Mouse (Mus musculus): Measurements from ENCODE around the gene Pafah1b2.

DNA sequence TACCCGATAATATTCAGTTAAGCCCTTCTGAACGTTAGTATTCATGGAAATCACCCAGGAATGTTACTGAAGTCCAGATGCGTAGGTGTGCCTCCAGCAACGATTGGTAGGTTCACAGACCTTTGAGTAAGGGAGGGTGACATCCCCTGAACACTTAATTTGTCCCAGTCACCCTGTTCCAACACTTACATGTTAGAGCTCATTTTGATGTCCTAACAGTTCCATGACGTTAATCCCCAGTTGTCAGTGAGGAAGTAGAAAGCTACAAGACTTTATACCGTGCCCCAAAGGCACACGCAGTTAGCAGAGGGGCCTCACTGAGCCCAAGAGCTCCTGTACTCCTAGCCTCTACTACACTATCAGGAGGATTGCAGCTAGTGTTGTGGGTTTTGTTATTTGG is 37.0 kb upstream of the Pafah1b2 start:
- TF ChIP-seq CTCF (IDR thresholded peaks at IDR 0.05), result no peak
- TF ChIP-seq POLR2A (IDR thresholded peaks at IDR 0.05; ENCODE audit: insufficient read depth, low read depth, low read length), result no peak

Data from heart, adult 2 months (tissue).